Mouse (Mus musculus): ENCODE results near the gene Heatr9. TPM values are rescaled to one million over a fixed set of nuclear protein-coding genes. Genes with fewer than 3 reads are reported as not detected.

Gene Heatr9
- total and polyA plus RNA-seq, 3 experiments: not detected

DNA sequence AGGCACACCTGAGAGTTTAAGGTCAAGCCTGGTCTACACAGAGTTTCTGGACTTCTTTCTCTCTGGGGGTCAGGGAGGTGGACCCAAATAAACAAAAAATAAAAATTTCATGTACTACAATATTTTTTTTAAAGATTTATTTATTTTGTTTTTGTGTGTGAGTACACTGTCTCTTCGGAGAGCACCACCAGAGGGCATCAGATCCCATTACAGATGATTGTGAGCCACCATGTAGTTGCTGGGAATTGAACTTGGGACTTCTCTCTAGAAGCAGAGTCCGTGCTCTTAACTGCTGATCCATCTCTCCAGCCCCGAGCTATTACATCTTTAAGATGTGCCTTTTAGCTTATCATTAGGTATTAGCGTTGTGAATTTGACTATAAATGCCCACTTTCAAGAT is 30.5 kb downstream of the Heatr9 start:
- no peak overlapping the region for H3K27ac ChIP-seq (ENCODE audit: control insufficient read depth, low read depth, low read length)
- no peaks in the 10 kb centered on the region for H3K27me3 ChIP-seq (ENCODE audit: control insufficient read depth in 1 of 2, insufficient read depth in 2 of 2, low read length in 2 of 2)
- TF ChIP-seq POLR2AphosphoS2 (IDR thresholded peaks at IDR 0.05; ENCODE audit: low read length): 0 out of 2 replicates have a peak, but pooled peaks have one; percentile 25
- peak in 2 of 3 experiments; percentile 30 to 43; a peak in 5 of 6 replicates for TF ChIP-seq CTCF (IDR thresholded peaks at IDR 0.05 in 2 of 3, conservative IDR thresholded peaks at IDR 0.05 in 1 of 3; ENCODE audit: control insufficient read depth in 1 of 3, insufficient read depth in 1 of 3, low read depth in 2 of 3, low read length in 3 of 3, poor library complexity in 1 of 3, severe bottlenecking in 1 of 3)
- no peak for TF ChIP-seq KAT2A (conservative IDR thresholded peaks at IDR 0.05; ENCODE audit: low read depth, low read length)
- TF ChIP-seq EP300 (IDR thresholded peaks at IDR 0.05; ENCODE audit: low read depth in 1 of 2, low read length in 2 of 2): no peak
- peaks cover 6 to 16% of the 10 kb centered on the region in 2 experiments for H3K4me1 ChIP-seq (ENCODE audit: control insufficient read depth in 1 of 2, insufficient read depth in 2 of 2, low read length in 2 of 2)
- H3K36me3 ChIP-seq (ENCODE audit: control insufficient read depth in 1 of 2, insufficient read depth in 2 of 2, low read length in 2 of 2): peaks cover 36 to 71% of the 10 kb centered on the region in 2 experiments
- peak; percentile 53 for DNase-seq (ENCODE audit: low read depth, low spot score)
- H3K79me2 ChIP-seq (ENCODE audit: control insufficient read depth, insufficient read depth, low read length, poor library complexity): peaks cover 11% of the 10 kb centered on the region; the same call in 1 of the 2 replicates
- H3K9ac ChIP-seq (ENCODE audit: control insufficient read depth, low read depth, low read length, poor library complexity, severe bottlenecking): no peak overlapping the region
- no peak overlapping the region for H3K4me3 ChIP-seq (ENCODE audit: control insufficient read depth in 1 of 2, insufficient read depth in 1 of 2, low read depth in 2 of 2, low read length in 2 of 2)
- no peaks in the 10 kb centered on the region for H3K9me3 ChIP-seq (replicated peaks; ENCODE audit: insufficient read depth, low read length)

GRCm38 (mm10) chr11:83473235-83474016 is 48.5 kb downstream of the Heatr9 start:
- H3K79me2 ChIP-seq (ENCODE audit: control insufficient read depth, insufficient read depth, low read length, poor library complexity): peaks cover 51% of the 10 kb centered on the region
- TF ChIP-seq ZMIZ1 (IDR thresholded peaks at IDR 0.05; ENCODE audit: low read depth, low read length): no peak
- TF ChIP-seq RAD21 (IDR thresholded peaks at IDR 0.05; ENCODE audit: low read depth, low read length): no peak
- no peak for TF ChIP-seq BHLHE40 (IDR thresholded peaks at IDR 0.05; ENCODE audit: borderline replicate concordance, low read depth, low read length)
- TF ChIP-seq USF2 (IDR thresholded peaks at IDR 0.05; ENCODE audit: borderline replicate concordance in 1 of 2, insufficient read depth in 1 of 2, low read depth in 1 of 2, low read length in 2 of 2): no peak
- no peak for TF ChIP-seq SMC3 (IDR thresholded peaks at IDR 0.05; ENCODE audit: low read depth, low read length)
- TF ChIP-seq CHD1 (IDR thresholded peaks at IDR 0.05; ENCODE audit: low read depth, low read length): no peak
- TF ChIP-seq GATA1 (IDR thresholded peaks at IDR 0.05; ENCODE audit: low read depth, low read length): no peak
- no peak for TF ChIP-seq GABPA (IDR thresholded peaks at IDR 0.05; ENCODE audit: low read depth, low read length)
- TF ChIP-seq EP300 (IDR thresholded peaks at IDR 0.05; ENCODE audit: low read depth in 1 of 2, low read length in 2 of 2): 0 out of 4 replicates have a peak, but pooled peaks of 1 of the 2 experiments have one; percentile 10
- no peak for TF ChIP-seq ZKSCAN1 (IDR thresholded peaks at IDR 0.05; ENCODE audit: low read depth, low read length)
- peak; percentile 57; the same call in 1 of the 2 replicates for TF ChIP-seq MXI1 (IDR thresholded peaks at IDR 0.05; ENCODE audit: low read depth, low read length)
- TF ChIP-seq SIN3A (IDR thresholded peaks at IDR 0.05; ENCODE audit: low read length): 0 out of 2 replicates have a peak, but pooled peaks have one; percentile 68
- peak overlapping the region; percentile 83 for H3K27ac ChIP-seq (ENCODE audit: control insufficient read depth, low read depth, low read length)
- peak overlapping the region; percentile 92 to 98 for H3K4me3 ChIP-seq (ENCODE audit: control insufficient read depth in 1 of 2, insufficient read depth in 1 of 2, low read depth in 2 of 2, low read length in 2 of 2)
- DNase-seq (ENCODE audit: low read depth, low spot score): peak; percentile 68
- no peaks in the 10 kb centered on the region for H3K27me3 ChIP-seq (ENCODE audit: control insufficient read depth in 1 of 2, insufficient read depth in 2 of 2, low read length in 2 of 2)
- peaks cover 34 to 46% of the 10 kb centered on the region in 2 experiments for H3K36me3 ChIP-seq (ENCODE audit: control insufficient read depth in 1 of 2, insufficient read depth in 2 of 2, low read length in 2 of 2)
- H3K9ac ChIP-seq (ENCODE audit: control insufficient read depth, low read depth, low read length, poor library complexity, severe bottlenecking): peak overlapping the region; percentile 89
- H3K4me1 ChIP-seq (ENCODE audit: control insufficient read depth in 1 of 2, insufficient read depth in 2 of 2, low read length in 2 of 2): peaks cover 18 to 20% of the 10 kb centered on the region in 2 experiments
- H3K9me3 ChIP-seq (replicated peaks; ENCODE audit: insufficient read depth, low read length): no peaks in the 10 kb centered on the region

Measured in MEL (cell line).